Mouse (Mus musculus): ENCODE data around the gene Neurl3. TPM values are rescaled to one million over a fixed set of nuclear protein-coding genes. Genes with fewer than 3 reads are reported as not detected.

Gene Neurl3
- total and polyA plus RNA-seq, 3 experiments, result 0.92 to 3.3 TPM; not detected in 1

- TF ChIP-seq EP300 (IDR thresholded peaks at IDR 0.05; ENCODE audit: low read depth in 1 of 2, low read length in 2 of 2) (peak; percentile 24 to 75; a peak in 2 of 4 replicates), HCFC1 (IDR thresholded peaks at IDR 0.05; ENCODE audit: low read depth, low read length) (peak; percentile 98), JUND (IDR thresholded peaks at IDR 0.05; ENCODE audit: low read depth, low read length) (no peak), SIN3A (IDR thresholded peaks at IDR 0.05; ENCODE audit: low read length) (peak; percentile 86; the same call in 1 of the 2 replicates), ZKSCAN1 (IDR thresholded peaks at IDR 0.05; ENCODE audit: low read depth, low read length) (no peak), TCF12 (IDR thresholded peaks at IDR 0.05; ENCODE audit: low read depth, low read length) (peak; percentile 53; the same call in 1 of the 2 replicates), MXI1 (IDR thresholded peaks at IDR 0.05; ENCODE audit: low read depth, low read length) (peak; percentile 54), MYB (IDR thresholded peaks at IDR 0.05; ENCODE audit: low read depth, low read length) (0 out of 2 replicates have a peak, but pooled peaks have one; percentile 25)
Observed at GRCm38 (mm10) chr1:36307495-36308280, 33.2 kb upstream of the Neurl3 start, which contains the start of gene Arid5a (continued).

- Histone ChIP-seq H3K9me3 (replicated peaks; ENCODE audit: insufficient read depth, low read length) (no peaks in the 10 kb centered on the region), H3K27ac (ENCODE audit: control insufficient read depth, low read depth, low read length) (peak overlapping the region; percentile 92), H3K79me2 (ENCODE audit: control insufficient read depth, insufficient read depth, low read length, poor library complexity) (no peaks in the 10 kb centered on the region; the same call in 1 of the 2 replicates), H3K27me3 (ENCODE audit: control insufficient read depth in 1 of 2, insufficient read depth in 2 of 2, low read length in 2 of 2) (no peaks in the 10 kb centered on the region), H3K4me1 (ENCODE audit: control insufficient read depth in 1 of 2, insufficient read depth in 2 of 2, low read length in 2 of 2) (peaks cover 0 to 14% of the 10 kb centered on the region in 2 experiments; a peak in 3 of 4 replicates), H3K36me3 (ENCODE audit: control insufficient read depth in 1 of 2, insufficient read depth in 2 of 2, low read length in 2 of 2) (peaks cover 0 to 5% of the 10 kb centered on the region in 2 experiments; a peak in 2 of 4 replicates), H3K9ac (ENCODE audit: control insufficient read depth, low read depth, low read length, poor library complexity, severe bottlenecking) (peak overlapping the region; percentile 73), H3K4me3 (ENCODE audit: control insufficient read depth in 1 of 2, insufficient read depth in 1 of 2, low read depth in 2 of 2, low read length in 2 of 2) (peak overlapping the region; percentile 65 to 82)
- TF ChIP-seq ZMIZ1 (IDR thresholded peaks at IDR 0.05; ENCODE audit: low read depth, low read length), result no peak
- TF ChIP-seq SIN3A (IDR thresholded peaks at IDR 0.05; ENCODE audit: low read length), result no peak
- TF ChIP-seq MAFK (IDR thresholded peaks at IDR 0.05; ENCODE audit: borderline replicate concordance, low read depth, low read length), result no peak
- TF ChIP-seq USF1 (IDR thresholded peaks at IDR 0.05; ENCODE audit: low read depth, low read length), result no peak
- no peak for TF ChIP-seq MEF2A (IDR thresholded peaks at IDR 0.05; ENCODE audit: extremely low read depth, insufficient replicate concordance, low read depth, low read length, poor library complexity, severe bottlenecking)
- TF ChIP-seq ELF1 (IDR thresholded peaks at IDR 0.05; ENCODE audit: low read depth, low read length), result no peak
- TF ChIP-seq MYB (IDR thresholded peaks at IDR 0.05; ENCODE audit: low read depth, low read length), result no peak
- TF ChIP-seq JUND (IDR thresholded peaks at IDR 0.05; ENCODE audit: low read depth, low read length), result no peak
- TF ChIP-seq UBTF (IDR thresholded peaks at IDR 0.05; ENCODE audit: borderline replicate concordance, insufficient read depth, low read depth, low read length), result no peak
- TF ChIP-seq GABPA (IDR thresholded peaks at IDR 0.05; ENCODE audit: low read depth, low read length), result no peak
- no peak for TF ChIP-seq ZC3H11A (IDR thresholded peaks at IDR 0.05; ENCODE audit: low read depth, low read length)
- TF ChIP-seq E2F4 (IDR thresholded peaks at IDR 0.05; ENCODE audit: borderline replicate concordance, low read depth, low read length), result no peak
- no peak for TF ChIP-seq MAX (IDR thresholded peaks at IDR 0.05; ENCODE audit: low read length)
- TF ChIP-seq MXI1 (IDR thresholded peaks at IDR 0.05; ENCODE audit: low read depth, low read length), result no peak; the same call in 1 of the 2 replicates
- no peak for TF ChIP-seq NELFE (IDR thresholded peaks at IDR 0.05; ENCODE audit: low read depth, low read length)
- TF ChIP-seq EP300 (IDR thresholded peaks at IDR 0.05; ENCODE audit: low read depth in 1 of 2, low read length in 2 of 2), result no peak
- DNase-seq (ENCODE audit: low read depth, low spot score), result no peak
Observed at GRCm38 (mm10) chr1:36307121-36307494, 32.6 kb upstream of the Neurl3 start.

Measured in MEL (cell line).